Mouse (Mus musculus) stomach, postnatal 0 days (tissue): ENCODE results near the gene Arl8b. TPM values are rescaled to one million over a fixed set of nuclear protein-coding genes. Genes with fewer than 3 reads are reported as not detected.

Source experiments
- ATAC-seq: fragments of 200-750 bp; cut with Nextera tagmentation; 2 replicates; pipeline ENCODE4 v1.8.0; 2017; ENCODE audit not compliant: low FRiP score, low TSS enrichment
- DNase-seq: peaks from one replicate; pipeline ENCODE4 v3.0.0-alpha.2; 2016; ENCODE audit warnings: low spot score
- H3K27ac ChIP-seq: fragments of 300-500 bp; sonication (generic); replicated peaks from 2 replicates; pipeline ENCODE4 v1.5.1; 2014; ENCODE audit warnings: mild to moderate bottlenecking, control low read depth
- H3K27me3 ChIP-seq: fragments of 300-500 bp; sonication (generic); 2 replicates; pipeline ENCODE4 v1.6.1; 2014; ENCODE audit warnings: low read length; ENCODE audit not compliant: control insufficient read depth, insufficient read depth
- H3K36me3 ChIP-seq: fragments of 300-500 bp; sonication (generic); 2 replicates; pipeline ENCODE4 v1.6.1; 2014; ENCODE audit warnings: low read length, mixed read lengths; ENCODE audit not compliant: control insufficient read depth, insufficient read depth
- H3K4me1 ChIP-seq: fragments of 300-500 bp; sonication (generic); replicated peaks from 2 replicates; pipeline ENCODE4 v1.6.1; 2014; ENCODE audit warnings: antibody characterized with exemption; ENCODE audit not compliant: control insufficient read depth, insufficient read depth
- H3K4me2 ChIP-seq: fragments of 300-500 bp; sonication (generic); replicated peaks from 2 replicates; pipeline ENCODE4 v1.6.1; 2014; ENCODE audit warnings: low read depth, mild to moderate bottlenecking, control low read depth, moderate library complexity
- H3K4me3 ChIP-seq: fragments of 300-500 bp; sonication (generic); 2 replicates; pipeline ENCODE4 v1.5.1; 2014; ENCODE audit warnings: low read depth, low read length, control low read depth
- H3K9ac ChIP-seq: fragments of 300-500 bp; sonication (generic); 2 replicates; pipeline ENCODE4 v1.6.1; 2014; ENCODE audit warnings: mild to moderate bottlenecking, low read length, control low read depth, mixed read lengths
- H3K9me3 ChIP-seq: fragments of 300-500 bp; sonication (generic); 2 replicates; pipeline ENCODE4 v1.6.1; 2016; ENCODE audit warnings: low read length; ENCODE audit not compliant: control insufficient read depth
- CTCF ChIP-seq: IDR thresholded peaks from 2 replicates; pipeline ENCODE4 v1.5.1; 2016; ENCODE audit warnings: antibody characterized with exemption, low read depth, mild to moderate bottlenecking, moderate library complexity
- EP300 ChIP-seq: optimal IDR thresholded peaks from 2 replicates; pipeline ENCODE3; 2016; ENCODE audit warnings: antibody characterized with exemption
- WGBS: fragments of 180-500 bp; shearing (Covaris S2); extraction: QIAGEN DNeasy Blood & Tissue Kit; methylation state at CpG from one replicate; pipeline ENCODE4 v1.1.7; 2014; 5-methylcytosine and 5-hydroxymethylcytosine counted together
- polyA plus RNA-seq: library from polyadenylated mRNA; unstranded; fragments of >200 nt; fragmentation: Nextera tagmentation; extraction: Ambion mirVana; gene quantifications from 2 replicates; pipeline ENCODE4 v1.2.1, GENCODE M21; 2015

Arl8b gene
- polyA plus RNA-seq, 1 experiment from 2014 or later: 57.5 TPM

GRCm38 (mm10) chr6:108751324-108751723, 31.6 kb upstream of the Arl8b start:
- no peak for DNase-seq
- Histone ChIP-seq H3K4me1 (no peaks in the 10 kb centered on the region), H3K4me2 (no peak overlapping the region), H3K36me3 (no peaks in the 10 kb centered on the region), H3K27me3 (no peaks in the 10 kb centered on the region), H3K9me3 (no peaks in the 10 kb centered on the region), H3K9ac (no peak overlapping the region), H3K4me3 (no peak overlapping the region), H3K27ac (no peak overlapping the region)
- WGBS: 84% methylated on average over 7 of the region's 7 CpGs
- TF ChIP-seq EP300 (no peak), CTCF (no peak)
- ATAC-seq: no peak

GRCm38 (mm10) chr6:108752395-108752794, 30.5 kb upstream of the Arl8b start:
- Histone ChIP-seq H3K27me3 (no peaks in the 10 kb centered on the region), H3K36me3 (no peaks in the 10 kb centered on the region), H3K4me3 (no peak overlapping the region), H3K4me1 (no peaks in the 10 kb centered on the region), H3K9ac (no peak overlapping the region), H3K27ac (no peak overlapping the region), H3K9me3 (no peaks in the 10 kb centered on the region), H3K4me2 (no peak overlapping the region)
- DNase-seq (no peak), ATAC-seq (no peak)
- TF ChIP-seq EP300 (no peak), CTCF (no peak)
- 35% methylated on average over 5 of the region's 5 CpGs for WGBS

- 88% methylated on average over 1 of the region's 1 CpGs for WGBS
- ATAC-seq (no peak), DNase-seq (no peak)
- no peak for TF ChIP-seq EP300
- TF ChIP-seq CTCF: no peak
- Histone ChIP-seq H3K27me3 (no peaks in the 10 kb centered on the region), H3K4me1 (no peaks in the 10 kb centered on the region), H3K9ac (no peak overlapping the region), H3K9me3 (no peaks in the 10 kb centered on the region), H3K4me3 (no peak overlapping the region), H3K36me3 (no peaks in the 10 kb centered on the region), H3K27ac (no peak overlapping the region), H3K4me2 (no peak overlapping the region)
Measured at GRCm38 (mm10) chr6:108753536-108753935, 29.4 kb upstream of the Arl8b start.

- no peak for TF ChIP-seq EP300
- WGBS: 65% methylated on average over 1 of the region's 1 CpGs
- H3K4me2 ChIP-seq: no peak overlapping the region
- H3K27me3 ChIP-seq: no peaks in the 10 kb centered on the region
- no peaks in the 10 kb centered on the region for H3K9me3 ChIP-seq
- DNase-seq: no peak
- ATAC-seq: no peak
- H3K9ac ChIP-seq: no peak overlapping the region
- no peak overlapping the region for H3K4me3 ChIP-seq
- H3K4me1 ChIP-seq: no peaks in the 10 kb centered on the region
- H3K36me3 ChIP-seq: no peaks in the 10 kb centered on the region
- no peak overlapping the region for H3K27ac ChIP-seq
Measured at GRCm38 (mm10) chr6:108754376-108754775, 28.5 kb upstream of the Arl8b start.

GRCm38 (mm10) chr6:108755936-108756335, 27.0 kb upstream of the Arl8b start:
- Histone ChIP-seq H3K4me1 (no peaks in the 10 kb centered on the region), H3K9ac (no peak overlapping the region), H3K36me3 (no peaks in the 10 kb centered on the region), H3K4me3 (no peak overlapping the region), H3K27me3 (no peaks in the 10 kb centered on the region), H3K27ac (no peak overlapping the region), H3K4me2 (no peak overlapping the region), H3K9me3 (no peaks in the 10 kb centered on the region)
- 91% methylated on average over 7 of the region's 7 CpGs for WGBS
- DNase-seq (no peak), ATAC-seq (no peak)
- TF ChIP-seq EP300 (no peak), CTCF (no peak)

- no peak overlapping the region for H3K4me2 ChIP-seq
Measured at GRCm38 (mm10) chr6:108758997-108759697, 23.8 kb upstream of the Arl8b start.

More at GRCm38 (mm10) chr6:108758997-108759697, 23.8 kb upstream of the Arl8b start:
- Histone ChIP-seq H3K4me3 (no peak overlapping the region), H3K9me3 (no peaks in the 10 kb centered on the region), H3K9ac (no peak overlapping the region), H3K4me1 (no peaks in the 10 kb centered on the region), H3K27ac (no peak overlapping the region), H3K36me3 (no peaks in the 10 kb centered on the region), H3K27me3 (no peaks in the 10 kb centered on the region)
- ATAC-seq (no peak), DNase-seq (no peak)
- TF ChIP-seq CTCF (no peak), EP300 (no peak)
- 53% methylated on average over 10 of the region's 10 CpGs for WGBS
